Mouse (Mus musculus): ENCODE measurements around the gene Pofut1.
"Not testable (repeated sequence)": the region's sequence is repeated elsewhere in the genome, so short reads cannot be mapped to it uniquely, and the experiment has no call there.

Pofut1 gene

DNA sequence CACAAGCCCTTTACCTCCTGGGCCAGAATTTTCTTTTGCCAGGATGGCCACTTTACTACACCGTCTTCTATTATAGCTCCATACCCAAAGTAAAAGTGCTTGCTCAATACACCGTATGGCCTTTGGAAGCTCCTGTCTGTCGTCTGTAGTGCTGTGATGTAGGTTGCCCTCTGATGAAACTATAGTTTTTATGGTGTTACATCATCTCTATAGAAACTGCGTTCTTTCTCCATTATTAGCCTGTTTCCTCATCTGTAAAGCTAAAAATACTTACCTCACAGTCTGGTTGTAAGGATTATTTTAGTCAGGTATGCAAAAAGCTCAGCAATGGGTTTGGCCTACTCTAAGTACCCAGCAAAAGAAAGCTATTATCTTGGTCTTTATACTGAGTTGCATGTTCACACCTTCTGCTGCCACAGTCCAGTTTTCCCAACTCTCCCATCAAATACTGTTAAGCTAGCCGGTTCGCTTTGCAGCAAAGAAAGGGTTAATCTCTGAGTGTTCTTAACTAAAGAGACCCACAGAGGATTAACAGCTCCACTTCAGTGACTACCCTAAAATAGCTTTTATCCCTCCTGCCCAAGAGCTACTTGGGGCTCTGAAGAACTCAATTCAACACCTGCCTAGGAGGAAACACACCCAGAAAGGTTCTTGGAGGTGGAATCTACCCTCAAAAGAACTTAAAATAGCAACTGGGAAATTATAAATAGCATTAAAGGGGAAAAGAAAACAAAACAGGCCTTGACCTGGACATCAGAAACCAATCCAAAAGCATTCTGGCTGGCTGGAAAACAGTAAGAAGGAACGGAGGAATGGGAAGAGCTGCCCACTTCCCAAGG, 2.1 kb upstream of the Pofut1 start:
- DNase-seq, result no peak

DNA sequence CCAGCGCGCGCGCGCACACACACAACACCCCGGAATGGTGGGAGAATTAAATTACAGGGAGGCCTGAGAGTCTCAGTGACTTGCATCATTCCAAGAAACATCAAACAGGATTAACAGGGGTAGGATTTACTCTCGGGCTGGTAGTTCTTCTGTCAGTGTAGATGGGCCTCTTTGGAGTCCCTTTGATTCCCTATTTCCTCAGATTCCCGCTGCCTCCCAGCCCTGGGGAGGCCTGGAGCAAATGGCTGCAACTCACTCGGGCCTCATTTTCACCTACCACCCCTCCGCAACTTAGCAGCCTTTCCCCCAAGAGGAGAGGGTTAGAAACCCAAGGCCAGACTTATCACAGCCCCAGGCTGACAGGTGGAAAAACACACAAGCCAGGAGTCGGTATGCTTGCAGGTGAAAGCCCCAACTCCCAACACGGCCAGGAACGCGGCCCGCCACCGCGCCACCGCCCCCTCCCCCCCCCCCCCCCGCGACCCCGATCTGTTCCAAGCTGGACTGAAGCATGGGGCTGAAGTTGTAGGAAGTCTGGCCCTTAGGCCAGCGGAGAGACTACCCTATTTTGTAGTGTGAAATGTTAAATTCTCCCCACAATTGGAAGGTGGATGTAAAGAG, 1.4 kb upstream of the Pofut1 start:
- no peak for DNase-seq

DNA sequence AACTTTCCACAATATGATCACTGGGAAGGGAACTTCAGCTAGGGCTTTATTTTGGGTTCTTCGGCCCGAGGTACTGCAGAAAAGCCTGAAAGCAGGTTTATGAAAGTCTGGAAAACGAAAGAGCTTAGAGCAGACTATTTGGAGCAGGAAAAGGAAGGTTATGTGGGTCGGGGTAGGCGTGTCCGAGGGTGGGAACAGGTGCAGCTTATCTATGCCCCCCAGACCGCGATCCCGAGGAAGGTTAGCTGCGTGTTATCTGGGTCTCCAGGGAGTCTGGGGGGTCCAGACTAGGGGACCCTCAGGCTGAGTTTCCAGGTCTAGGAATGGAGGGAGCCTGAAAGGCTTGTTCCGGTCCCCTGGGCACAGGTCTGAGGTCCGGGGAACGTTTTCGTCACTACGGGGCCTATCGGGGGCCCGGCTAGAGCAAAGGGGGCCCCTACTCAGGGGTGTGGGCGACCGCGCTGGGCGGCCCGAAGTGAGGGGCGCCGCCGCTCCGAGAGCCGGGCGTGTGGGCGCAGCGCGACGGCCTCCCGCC, 565 bp upstream of the Pofut1 start:
- no peak for DNase-seq

DNA sequence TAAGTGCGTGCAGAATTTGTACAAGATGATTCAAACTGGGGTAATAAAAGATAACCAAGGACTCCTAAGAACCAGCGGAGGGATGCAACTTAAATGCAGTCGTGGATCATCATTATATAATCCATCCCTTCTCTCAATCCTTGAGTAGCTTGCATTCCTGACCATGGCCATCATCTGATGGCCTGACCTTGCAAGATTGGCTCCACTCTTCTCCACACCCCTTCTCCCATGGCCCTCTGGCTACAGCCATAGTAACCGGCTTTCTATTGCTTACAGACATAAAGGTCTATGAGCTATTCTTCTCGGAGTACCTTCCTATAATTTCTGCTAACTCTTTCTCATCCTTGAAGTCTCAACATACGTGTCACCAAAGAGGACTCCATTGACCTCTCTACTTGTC, 823 bp downstream of the Pofut1 start:
- DNase-seq, result no peak

DNA sequence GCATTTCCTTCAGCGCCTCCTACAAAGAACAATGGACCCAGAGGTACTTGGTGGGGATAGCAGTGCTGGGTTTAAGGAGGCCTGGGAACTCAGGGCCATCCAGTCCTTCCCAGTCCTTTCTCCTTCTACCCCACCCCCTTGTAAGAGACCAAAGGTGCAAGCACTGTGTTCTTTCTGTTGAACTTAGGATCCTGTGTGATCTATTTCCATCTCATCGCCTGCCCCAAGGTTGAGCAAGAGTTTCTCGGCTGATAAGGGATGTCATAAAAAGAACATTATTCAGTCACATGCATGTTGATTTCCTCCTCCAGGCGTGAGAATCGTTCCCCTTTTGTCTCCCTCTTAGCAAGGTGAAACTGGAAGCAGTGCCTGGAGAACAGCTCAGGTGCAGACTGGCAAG, 8.4 kb downstream of the Pofut1 start:
- no peak for DNase-seq

DNA sequence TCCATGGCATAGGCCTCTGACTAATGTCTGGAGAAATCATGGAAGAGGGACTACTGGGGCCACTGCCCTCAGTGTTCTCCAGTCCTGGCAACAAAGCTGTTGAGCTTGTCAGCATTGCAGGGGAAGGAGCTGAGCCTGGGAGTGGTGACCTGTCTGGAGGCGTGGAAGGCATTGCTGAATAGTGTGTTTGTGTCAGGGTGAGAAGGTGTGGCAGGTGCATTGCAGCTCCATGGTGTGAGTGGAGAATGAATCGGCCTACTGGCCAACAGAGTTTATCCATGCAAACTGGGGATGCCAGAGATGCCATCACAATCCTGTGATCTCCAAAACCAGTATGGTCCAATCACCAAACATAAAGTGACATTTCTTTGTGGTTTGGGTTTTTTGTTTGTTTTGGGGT, 15.3 kb downstream of the Pofut1 start:
- no peak for DNase-seq

DNA sequence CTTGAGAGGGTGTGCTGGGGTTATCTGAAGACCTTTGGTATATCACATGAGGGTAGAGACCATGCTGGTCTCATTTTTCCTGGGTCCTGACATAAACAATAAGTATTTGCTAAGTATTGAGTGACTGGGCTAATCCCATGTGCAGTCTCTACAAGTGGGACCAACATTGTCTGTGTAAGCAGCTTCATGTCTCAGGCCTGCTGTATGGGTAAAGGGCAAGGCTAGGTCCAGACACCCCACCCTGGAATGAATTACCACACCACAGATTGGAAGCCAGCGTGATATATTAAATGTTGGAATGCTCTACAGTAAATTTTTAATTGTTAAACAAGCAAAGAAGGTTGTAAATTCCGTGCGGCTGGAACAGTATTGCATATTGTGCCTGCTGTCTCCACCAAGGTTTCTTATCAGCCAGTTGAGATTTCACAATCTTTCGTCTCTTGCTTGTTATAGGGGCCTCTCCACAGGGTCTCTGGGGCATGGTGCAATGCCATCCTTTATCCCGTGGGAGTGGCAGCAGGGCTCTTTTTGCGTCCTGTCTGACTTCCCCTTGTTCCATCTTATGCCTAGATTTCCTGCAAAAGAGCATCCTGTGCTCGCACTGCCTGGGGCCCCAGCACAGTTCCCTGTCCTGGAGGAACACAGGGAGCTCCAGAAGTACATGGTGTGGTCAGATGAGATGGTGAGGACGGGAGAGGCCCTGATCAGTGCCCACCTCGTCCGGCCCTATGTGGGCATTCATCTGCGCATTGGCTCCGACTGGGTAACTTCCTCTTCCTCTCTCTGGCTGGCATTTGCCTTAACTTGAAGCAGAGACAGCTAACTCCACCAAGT, 17.9 kb downstream of the Pofut1 start:
- DNase-seq, result no peak

DNA sequence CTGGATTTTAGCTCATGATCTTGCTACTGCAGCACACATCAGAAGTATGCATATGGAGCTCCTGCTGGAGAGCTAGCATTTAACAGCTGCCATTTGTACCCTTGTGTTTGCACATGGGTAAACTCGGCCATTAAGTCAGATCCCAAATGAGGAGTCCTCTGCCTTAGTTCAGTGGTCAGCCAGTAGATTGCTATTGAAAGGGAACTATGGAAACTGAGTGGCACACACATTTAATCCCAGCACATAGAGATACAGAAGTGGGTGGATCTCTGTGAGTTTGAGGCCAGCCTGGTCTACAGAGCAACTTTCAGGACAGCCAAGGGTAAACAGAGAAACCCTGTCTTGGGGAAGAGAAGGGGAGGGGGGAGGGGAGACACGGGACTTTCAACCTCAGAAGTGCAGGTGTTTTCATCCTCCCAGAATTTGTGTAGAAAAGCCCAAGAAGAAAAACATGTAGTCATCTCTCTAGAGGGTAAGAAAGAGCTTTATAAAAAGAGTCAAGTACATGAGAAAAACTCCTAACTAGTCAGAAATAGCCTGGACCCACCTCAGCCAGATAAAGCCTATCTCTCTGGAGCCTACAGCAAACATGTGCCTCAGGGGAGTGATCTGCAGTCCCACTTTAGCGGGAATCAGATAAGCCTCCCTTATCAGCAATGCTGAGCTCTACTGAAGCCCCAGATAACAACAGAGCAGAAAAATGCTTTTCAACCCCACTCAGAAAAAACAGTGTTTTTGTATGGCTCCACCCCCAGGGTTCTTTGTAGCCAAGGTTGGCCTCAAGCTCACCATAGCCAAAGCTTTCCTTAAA, 18.7 kb downstream of the Pofut1 start:
- no peak for DNase-seq

DNA sequence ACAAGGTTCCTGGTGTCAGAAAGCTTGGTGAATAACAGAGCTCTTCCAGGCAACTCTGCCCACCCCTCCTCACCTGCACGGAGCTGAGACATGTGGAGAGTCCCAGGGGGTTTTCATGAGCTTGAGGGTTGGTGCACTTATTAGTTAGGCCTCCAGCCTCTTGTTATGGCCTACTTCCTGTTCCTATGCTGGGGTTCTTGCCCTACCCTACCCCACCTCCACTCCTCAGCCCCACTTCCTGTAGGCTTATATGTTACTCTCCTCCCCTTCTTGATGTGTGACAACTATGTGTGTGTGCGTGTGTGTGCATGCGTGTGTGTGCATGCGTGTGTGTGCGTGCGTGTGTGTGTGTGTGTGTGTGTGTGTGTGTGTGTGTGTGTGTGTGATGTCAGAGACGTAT, 21.7 kb downstream of the Pofut1 start:
- DNase-seq, result no peak

DNA sequence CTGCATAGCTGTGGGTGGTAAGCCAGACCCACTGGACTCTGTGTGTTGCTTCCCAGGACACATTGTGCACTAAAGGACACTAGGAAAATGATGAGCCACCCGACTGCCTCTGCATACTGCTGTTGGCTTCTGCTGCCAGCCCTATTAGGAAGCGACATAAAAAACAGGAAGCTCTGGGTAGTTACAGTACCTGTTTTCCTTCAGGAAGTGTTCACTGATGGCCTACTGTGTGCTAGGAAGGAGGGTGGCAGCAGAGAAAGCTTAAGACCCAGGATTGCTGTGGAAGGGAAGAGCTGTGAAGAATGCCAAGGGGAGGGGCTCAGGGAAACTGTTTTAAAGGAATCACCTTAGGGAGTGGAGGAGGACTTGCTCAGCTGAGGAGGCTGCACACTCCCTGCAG, 26.0 kb downstream of the Pofut1 start:
- DNase-seq, result no peak

DNA sequence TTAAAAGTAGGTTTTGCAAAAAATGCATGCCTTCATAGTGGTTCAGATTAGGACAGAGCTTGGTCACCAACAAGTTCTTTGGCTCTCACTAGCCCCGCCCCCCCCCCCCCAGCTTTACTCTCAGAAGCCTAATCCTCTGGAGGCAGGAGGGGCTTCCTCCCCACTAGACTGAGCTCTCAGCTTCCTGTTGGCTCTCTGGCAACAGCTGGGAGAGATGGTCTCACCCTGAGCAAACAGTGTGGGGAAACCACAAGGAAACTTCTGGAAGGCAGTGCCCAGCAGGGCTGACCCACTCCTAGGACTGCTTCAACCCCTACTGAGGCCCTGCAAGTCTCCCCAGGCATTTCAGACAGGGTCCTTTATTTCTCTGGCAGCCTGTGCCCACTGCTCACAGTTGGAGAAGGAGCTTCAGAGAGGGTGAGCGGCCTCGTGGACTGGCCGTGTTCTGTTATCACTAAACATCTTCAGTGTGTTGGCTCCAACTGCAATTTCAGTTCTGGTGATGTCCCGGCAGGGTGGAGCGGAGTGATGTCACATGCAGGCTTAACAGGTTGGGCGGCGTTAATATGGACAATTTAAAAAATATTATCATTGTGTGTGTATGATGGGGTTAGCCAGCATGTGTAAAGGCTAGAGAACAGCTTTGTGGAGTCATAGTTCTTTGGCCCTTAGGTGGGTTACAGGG, 29.0 kb downstream of the Pofut1 start:
- not testable (repeated sequence) for DNase-seq

DNA sequence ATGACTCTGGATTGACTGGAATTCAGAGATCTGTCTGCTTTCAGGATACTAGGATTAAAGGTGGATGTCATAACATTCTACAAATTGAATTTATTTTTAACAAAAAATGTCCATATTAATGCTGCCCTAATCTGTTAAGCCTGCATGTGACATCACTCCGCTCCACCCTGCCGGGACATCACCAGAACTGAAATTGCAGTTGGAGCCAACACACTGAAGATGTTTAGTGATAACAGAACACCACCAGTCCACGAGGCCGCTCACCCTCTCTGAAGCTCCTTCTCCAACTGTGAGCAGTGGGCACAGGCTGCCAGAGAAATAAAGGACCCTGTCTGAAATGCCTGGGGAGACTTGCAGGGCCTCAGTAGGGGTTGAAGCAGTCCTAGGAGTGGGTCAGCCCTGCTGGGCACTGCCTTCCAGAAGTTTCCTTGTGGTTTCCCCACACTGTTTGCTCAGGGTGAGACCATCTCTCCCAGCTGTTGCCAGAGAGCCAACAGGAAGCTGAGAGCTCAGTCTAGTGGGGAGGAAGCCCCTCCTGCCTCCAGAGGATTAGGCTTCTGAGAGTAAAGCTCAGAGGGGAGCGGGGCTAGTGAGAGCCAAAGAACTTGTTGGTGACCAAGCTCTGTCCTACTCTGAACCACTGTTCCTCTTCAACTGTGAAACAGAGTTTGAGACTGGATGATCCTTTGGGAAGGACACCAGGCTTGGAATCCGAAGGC, 33.0 kb downstream of the Pofut1 start:
- DNase-seq, result not testable (repeated sequence)

DNA sequence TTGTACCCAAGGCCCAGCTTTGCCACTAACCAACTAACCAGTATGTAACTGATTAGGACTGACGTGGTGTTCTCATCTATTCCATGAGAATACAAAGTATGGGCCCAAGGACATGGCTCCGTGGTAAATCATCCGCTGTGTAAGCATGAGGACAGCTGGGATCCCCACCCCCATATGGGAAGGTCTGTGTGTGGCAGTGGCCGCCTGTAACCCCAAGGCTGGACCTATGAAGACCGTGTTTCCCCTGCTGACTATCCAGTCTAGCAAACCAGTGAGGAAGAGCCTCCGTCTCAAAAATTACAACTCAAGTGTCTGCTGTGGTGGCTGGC, 33.5 kb downstream of the Pofut1 start:
- no peak for DNase-seq

DNA sequence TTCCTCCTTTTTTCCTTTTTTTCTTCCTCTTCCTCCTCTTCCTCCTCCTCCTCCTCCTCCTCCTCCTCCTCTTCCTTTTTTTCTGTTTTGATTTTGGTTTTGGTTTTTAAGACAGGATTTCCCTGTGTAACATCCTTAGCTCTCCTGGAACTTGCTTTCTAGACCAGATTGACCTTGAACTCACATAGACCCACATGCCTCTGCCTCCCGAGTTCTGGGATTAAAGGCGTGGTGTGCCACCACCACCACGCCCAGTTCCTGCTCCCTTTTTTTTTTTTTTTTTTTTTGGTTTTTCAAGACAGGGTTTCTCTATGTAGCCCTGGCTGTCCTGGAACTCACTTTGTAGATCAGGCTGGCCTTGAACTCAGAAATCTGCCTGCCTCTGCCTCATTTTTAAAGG, 34.2 kb downstream of the Pofut1 start:
- not testable (repeated sequence) for DNase-seq

DNA sequence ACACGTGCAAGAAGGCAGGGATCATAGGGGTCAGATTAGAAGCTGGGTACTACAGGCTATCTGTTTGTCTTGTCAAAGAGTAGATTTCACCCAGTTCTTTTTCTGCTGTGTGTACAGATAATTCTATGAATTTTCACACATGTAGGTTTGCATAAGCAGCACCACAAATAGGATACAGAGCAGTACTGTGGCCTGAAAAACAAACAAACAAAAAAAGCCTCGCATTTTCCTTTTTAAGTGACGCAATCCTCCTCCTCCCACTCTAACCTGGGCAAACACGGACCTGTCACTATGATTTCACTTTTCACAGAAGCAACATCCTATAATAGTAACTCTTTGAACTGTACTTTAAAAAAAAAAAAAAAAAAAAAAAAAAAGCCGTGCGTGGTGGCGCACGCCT, 35.1 kb downstream of the Pofut1 start:
- DNase-seq, result no peak

DNA sequence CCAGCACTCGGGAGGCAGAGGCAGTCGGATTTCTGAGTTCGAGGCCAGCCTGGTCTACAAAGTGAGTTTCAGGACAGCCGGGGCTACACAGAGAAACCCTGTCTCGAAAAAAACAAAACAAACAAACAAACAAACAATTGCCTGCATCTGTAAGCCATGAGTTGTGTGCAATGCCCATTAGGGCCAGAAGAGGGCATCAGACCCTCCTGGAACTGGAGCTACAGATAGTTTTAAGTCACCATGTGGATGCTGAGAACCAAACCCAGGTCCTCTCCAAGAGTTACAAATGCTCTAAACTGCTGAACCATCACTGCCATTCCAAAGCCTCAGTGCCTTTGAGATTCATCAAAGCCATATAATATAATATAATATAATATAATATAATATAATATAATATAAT, 35.5 kb downstream of the Pofut1 start:
- DNase-seq, result not testable (repeated sequence)

DNA sequence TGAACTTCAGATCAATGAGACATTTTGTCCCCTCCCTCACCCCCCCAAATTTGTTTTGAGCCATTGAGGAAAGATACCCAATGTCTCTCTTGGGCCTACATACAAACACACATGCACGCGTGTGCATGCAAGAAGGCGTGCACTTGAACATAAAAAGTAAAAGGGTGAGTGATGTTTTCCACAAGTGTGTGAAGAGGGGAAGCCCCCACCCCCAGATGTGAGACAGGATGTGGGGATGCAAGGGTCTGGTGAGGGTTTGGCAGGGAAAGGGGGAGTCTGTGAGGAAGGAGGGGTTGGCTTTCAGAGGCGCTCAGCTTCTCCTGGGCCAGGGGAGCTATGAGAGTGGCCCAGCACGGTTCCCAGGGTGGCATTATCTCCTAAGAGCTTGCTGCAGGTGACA, 37.0 kb downstream of the Pofut1 start:
- no peak for DNase-seq

DNA sequence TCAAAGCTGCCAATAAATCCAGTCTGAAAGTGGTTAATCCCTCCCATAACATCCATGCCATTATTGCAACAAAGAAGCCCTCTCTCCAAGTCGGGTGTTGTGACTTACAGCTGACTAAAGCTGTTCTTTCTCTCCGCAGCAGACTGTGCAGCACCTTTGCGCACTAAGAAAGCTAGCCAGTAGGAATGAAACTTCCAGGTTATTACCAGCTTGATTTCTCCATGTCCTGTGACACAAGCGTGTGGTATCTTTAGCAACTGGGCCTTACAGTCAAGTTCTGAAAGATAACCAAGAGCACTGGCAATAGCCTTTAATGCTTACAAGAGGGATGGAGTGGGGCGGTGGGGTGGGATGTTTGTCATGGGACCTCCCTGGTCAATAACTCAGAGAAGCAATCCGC, 42.6 kb downstream of the Pofut1 start:
- no peak for DNase-seq

DNA sequence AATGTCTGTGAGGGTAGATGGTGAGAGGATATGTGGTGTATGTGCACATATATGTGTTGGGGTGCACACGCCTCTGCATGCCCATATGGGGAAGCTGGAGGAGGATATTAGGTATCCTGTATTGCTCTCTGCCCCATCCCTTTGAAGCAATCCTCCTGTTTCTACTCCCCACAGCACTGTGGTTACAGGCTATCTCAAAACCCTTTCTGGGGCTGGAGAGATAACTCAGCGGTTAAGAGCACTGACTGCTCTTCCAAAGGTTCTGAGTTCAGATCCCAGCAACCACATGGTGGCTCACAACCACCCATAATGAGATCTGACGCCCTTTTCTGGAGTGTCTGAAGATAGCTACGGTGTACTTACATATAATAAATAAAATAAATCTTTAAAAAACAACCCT, 45.2 kb downstream of the Pofut1 start:
- DNase-seq, result no peak

DNA sequence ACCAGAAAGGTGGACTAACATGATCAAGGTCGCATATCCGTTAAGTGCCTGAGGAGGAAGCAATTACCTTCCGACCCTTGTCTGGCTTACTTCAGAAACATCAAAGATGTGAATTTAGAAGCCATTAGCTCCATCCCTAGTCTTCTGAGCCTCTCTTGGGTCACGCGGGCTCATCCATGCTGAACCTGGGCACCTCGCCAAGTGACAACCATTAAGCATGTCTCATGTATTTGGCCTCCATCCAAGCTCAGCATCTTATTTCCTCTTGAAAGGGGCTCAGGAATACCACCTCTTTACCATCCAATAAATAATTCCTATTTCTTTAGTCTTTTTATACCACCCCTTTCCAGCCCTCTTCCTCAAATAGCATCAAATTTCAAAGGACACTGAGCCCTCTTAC, 46.5 kb downstream of the Pofut1 start:
- no peak for DNase-seq
